Mouse (Mus musculus) embryo, embryonic 10.5 days (tissue): ENCODE measurements at regions not wholly inside any gene's neighbourhood (a gene's known extent, or its start where the extent isn't known, plus 50 kb on each side); places are given as distances from the start of the nearest gene placed in this dataset.
"Not testable (repeated sequence)": the region's sequence is repeated elsewhere in the genome, so short reads cannot be mapped to it uniquely, and the experiment has no call there.

Experiments used
- DNase-seq: peaks from one replicate; pipeline ENCODE4 v3.0.0-alpha.2; 2015; ENCODE audit warnings: low spot score

DNA sequence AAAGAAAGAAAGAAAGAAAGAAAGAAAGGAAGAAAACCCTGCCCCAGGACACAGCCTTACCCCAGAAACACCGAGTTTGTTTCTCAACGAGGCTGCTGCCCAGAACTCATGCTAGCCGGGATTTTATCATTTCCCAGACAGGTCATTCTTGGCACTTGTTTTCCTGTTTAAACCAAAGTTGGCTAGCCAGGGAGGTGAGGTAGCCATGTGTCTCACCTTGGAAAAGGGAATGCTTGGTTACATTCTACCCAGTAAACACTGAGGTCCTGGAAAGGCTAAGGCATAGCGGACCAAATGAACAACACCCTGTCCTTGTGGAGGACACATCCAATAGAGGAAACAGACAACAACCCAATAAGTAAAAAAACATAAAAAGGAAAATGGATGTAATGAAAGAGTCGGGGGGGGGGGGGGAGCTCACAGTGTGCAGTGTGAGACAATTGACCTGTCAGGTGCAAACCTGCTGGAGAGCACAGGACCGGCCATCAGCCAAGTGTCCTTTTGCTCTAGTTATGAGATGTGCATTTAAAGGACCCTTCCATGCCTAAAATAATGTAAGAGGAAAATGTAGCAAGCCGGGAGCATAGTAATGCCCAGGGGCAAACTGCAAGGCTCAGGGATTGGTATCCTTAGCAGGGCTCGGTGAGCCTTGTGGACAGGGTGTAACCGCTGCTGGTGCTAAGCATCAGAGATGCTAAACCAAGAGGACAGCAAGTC lies 78.2 kb upstream of the Fzd7 start:
- no peak for DNase-seq

- no peak for DNase-seq
These were observed 76.9 kb upstream of the Fzd7 start for GRCm38 (mm10) chr1:59405370-59405769.

GRCm38 (mm10) chr1:59406741-59407306 lies 75.4 kb upstream of the Fzd7 start:
- DNase-seq = peak; percentile 77

DNA sequence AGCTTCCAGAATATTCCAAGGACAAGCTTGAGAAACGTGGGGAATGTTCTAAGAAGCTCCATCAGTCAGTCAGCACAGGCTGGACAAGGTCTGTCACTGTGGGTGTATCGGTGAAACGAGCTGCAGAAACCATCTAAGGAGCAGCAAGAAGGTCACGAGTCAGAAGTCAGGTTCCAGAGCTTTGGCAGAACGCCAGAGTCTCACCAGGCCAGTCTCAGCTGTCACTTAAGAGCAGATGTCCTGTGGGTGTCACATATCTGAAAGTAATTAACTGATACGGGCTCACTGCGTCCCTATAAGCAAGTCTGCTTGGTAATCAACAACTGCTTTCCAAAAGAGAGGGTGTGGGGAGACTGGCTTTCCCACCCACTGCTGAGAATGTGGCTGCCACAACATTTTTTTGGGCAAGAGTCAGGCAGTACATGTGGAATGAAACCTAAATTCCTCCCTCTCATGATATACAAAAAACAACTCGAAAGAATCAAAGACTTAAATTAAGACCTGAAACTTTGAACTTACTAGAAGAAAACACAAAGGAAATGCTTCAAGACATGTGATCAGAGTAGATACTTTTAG lies 72.6 kb upstream of the Fzd7 start:
- DNase-seq = no peak

- no peak for DNase-seq
These were observed 69.0 kb upstream of the Fzd7 start for GRCm38 (mm10) chr1:59413264-59413663.

GRCm38 (mm10) chr1:59414401-59415210 lies 67.6 kb upstream of the Fzd7 start:
- DNase-seq = no peak

- DNase-seq = no peak
These were observed 66.4 kb upstream of the Fzd7 start for GRCm38 (mm10) chr1:59415733-59416312.

DNA sequence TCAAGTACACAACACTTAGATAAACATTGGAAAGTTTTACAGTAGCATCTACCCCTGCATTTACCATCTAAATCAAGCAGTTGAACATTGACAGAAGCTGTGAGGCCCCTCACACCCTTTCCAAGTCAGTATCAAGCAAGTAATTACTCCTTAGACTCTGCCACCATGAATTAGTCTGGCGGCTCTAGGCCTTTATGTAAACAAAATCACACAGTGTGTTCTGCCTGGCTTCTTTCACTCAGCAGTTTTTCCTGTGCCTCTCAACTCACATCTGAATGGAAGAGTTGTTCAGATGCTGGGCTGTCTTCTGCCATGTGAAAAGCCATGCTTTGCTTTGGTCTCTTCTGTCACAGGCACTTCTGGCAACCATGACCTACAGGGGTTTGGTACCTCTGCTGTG lies 64.9 kb upstream of the Fzd7 start:
- DNase-seq = no peak

DNA sequence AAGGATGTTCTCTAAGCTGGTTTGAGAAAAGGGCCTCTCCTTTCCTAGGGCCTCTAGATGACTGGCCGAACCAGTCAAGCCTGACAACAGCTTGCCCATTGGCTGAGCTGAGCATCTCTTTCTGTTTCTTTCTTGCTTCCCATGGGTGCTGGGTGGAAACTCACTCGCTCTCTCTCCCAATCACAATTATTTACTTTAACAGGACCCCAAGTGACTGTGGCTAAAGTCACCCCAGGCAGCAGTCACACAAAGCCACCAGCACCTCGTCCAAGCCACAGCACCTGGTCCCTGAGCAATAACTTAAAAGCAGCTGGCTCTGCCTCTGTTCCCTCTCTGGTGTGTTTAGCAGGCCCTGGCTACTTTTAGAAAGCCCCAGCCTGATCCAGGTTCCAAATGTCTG lies 64.3 kb upstream of the Fzd7 start:
- DNase-seq = no peak

DNA sequence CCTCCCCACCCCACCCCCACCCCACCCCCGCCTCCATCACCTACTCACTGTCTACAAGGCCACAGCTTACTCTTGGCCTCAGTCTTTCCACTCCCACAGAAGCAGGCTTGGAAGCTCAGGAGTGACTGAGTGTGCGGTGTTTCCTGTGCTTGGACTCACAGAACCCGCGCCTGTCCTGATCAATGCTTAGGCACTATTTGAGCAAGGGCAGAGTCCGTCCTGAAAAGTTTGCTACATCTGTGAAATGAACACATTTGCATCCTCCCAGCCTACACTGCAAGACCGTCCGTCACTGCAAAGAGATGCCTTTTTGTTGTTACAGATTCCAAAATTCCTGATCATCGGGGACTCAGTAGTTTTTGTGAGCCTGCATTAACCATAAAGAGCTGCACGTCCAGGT lies 63.5 kb upstream of the Fzd7 start:
- no peak for DNase-seq

GRCm38 (mm10) chr1:59422981-59423941 lies 59.0 kb upstream of the Fzd7 start:
- DNase-seq = peak; percentile 79

GRCm38 (mm10) chr1:59425771-59426170 lies 56.5 kb upstream of the Fzd7 start:
- not testable (repeated sequence) for DNase-seq

- no peak for DNase-seq
These were observed 55.6 kb upstream of the Fzd7 start for GRCm38 (mm10) chr1:59426346-59427203.

GRCm38 (mm10) chr1:59427204-59427557 lies 55.0 kb upstream of the Fzd7 start:
- DNase-seq = peak; percentile 30

DNA sequence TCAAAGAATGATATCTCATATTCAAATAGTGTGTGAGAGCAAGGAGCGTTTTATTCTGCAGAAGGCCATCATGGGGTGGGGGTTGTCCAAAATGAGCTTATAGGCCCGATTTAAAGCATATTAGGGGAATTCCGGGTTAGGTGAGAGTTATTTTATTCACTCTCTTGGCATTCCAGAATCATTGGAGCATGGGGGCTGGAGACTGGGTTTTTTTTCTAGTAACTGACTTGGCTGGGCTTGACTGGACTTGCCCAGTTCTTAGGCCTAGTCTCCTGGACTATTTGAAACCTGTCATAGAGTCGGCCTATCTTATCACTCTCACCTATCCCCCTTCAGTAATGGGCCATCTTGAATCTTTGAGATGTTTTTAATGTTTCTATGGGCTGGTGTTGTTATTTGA lies 52.9 kb upstream of the Fzd7 start:
- no peak for DNase-seq

DNA sequence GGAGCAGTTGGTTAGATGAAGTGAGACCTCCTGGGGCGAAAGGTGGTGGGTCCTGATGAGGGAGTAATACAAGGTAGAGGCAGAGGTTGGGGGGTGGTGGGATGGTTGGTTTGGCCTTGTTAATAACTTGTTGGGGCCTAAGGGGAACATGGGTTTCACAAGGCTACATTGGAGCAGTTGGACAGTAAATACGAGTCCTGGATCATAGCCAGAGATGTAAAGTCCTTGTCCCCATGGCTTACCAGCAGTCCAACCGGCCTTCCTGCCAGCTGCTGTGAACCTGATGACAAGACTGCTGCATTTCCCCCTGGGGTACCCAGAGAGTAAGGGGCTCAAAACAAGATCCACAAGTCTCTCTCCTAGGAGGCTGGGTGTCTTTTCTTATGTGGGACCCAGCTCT lies 52.0 kb upstream of the Fzd7 start:
- no peak for DNase-seq

DNA sequence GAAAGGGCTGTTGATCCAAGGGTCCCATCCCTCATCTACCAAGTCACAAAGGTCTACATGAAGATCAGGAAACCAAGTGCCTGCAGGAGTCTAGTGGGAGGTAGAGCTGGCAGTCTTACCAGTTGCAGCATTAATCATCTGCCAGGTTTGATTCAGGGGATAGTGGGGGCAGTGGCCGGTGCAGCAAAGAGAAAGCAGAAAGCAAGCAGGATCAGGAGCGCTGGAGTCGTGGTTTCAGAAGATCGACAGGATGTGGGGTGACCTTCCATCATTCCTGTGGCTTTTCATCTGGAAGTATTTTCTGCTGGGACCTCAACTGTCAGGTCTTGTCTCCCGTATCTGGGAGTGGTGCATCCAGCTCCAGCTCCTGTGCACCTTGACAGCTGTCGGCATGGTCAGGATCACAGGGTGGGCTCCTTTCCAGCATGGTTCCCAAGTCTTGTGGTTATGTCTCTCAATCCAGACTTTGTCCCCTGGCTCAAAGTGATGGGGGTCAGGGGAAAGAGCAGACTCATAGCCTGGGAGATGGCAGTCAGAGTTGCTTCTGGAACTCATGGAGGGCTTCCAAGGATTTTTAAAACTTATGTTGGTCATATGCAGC lies 51.2 kb upstream of the Fzd7 start:
- no peak for DNase-seq
